Comparison of ENCODE assay signal across 15 mouse cellular contexts in genomic region chr12:79813566-79814305, GRCm38 (mm10).
DNase-seq lines count a peak whose midpoint lies in the region; ATAC-seq and TF ChIP-seq lines count a peak whose summit lies in the region.
"Had no signal": no experiment of that assay in that cellular context is flagged by ENCODE, and none has a peak within 500 bp of the region (broad histone marks: within the 10 kb centered on the region; RNA-seq: fewer than 3 reads in every experiment).

No protein-coding gene starts in this region.

- 0 out of 2 replicates have a peak overlapping the region, but pooled peaks have one; percentile 13 for H3K9ac ChIP-seq in kidney, embryonic 16.5 days (replicated peaks; ENCODE audit: low read length)
- H3K9ac ChIP-seq in forebrain, embryonic 15.5 days (replicated peaks), result no peak overlapping the region
- H3K9ac ChIP-seq in midbrain, embryonic 14.5 days (replicated peaks; ENCODE audit: low read length), result no peak overlapping the region; the same call in 1 of the 2 replicates
- H3K9ac ChIP-seq: embryonic facial prominence, embryonic 12.5 days; liver, embryonic 13.5 days had no signal

- TF ChIP-seq CTCF in brain, embryonic 14.5 days (IDR thresholded peaks at IDR 0.05; ENCODE audit: borderline replicate concordance, extremely low read depth, insufficient read depth, insufficient read length), result no peak

- no peak overlapping the region for H3K4me2 ChIP-seq in kidney, embryonic 16.5 days (replicated peaks; ENCODE audit: low read depth, low read length)
- H3K4me2 ChIP-seq in forebrain, embryonic 15.5 days (replicated peaks), result peak overlapping the region; percentile 14; the same call in 1 of the 2 replicates
- H3K4me2 ChIP-seq in midbrain, embryonic 14.5 days (ENCODE audit: low read length), result peak overlapping the region; percentile 2; the same call in 1 of the 2 replicates
- H3K4me2 ChIP-seq: embryonic facial prominence, embryonic 12.5 days; liver, embryonic 13.5 days had no signal

- H3K4me3 ChIP-seq in kidney, embryonic 16.5 days (ENCODE audit: low read length), result no peak overlapping the region
- H3K4me3 ChIP-seq in forebrain, embryonic 15.5 days, result no peak overlapping the region
- H3K4me3 ChIP-seq in midbrain, embryonic 14.5 days (replicated peaks; ENCODE audit: low read depth, low read length), result no peak overlapping the region
- H3K4me3 ChIP-seq: embryonic facial prominence, embryonic 12.5 days; heart, adult 2 months; liver, embryonic 13.5 days; myocyte had no signal

- DNase-seq in kidney, adult 8-10 months, result no peak
- peak; percentile 57 for DNase-seq in brain, embryonic 14.5 days (ENCODE audit: low read depth)
- peak; percentile 39 for DNase-seq in midbrain, embryonic 14.5 days
- no peak for DNase-seq in adrenal gland, postnatal 14 days
- no peak for DNase-seq in adrenal gland, postnatal 36 days
- no peak for DNase-seq in gastrocnemius, postnatal 4 days (ENCODE audit: low spot score in 2 of 2)
- DNase-seq: adrenal gland, adult 8-10 months; cerebellum, adult 11-12 months; heart, adult 2 months; liver, embryonic 13.5 days; right cerebral cortex, postnatal 4 days had no signal

- H3K36me3 ChIP-seq in kidney, embryonic 16.5 days (ENCODE audit: insufficient read depth, low read length), result no peaks in the 10 kb centered on the region
- no peaks in the 10 kb centered on the region for H3K36me3 ChIP-seq in forebrain, embryonic 15.5 days
- H3K36me3 ChIP-seq in midbrain, embryonic 14.5 days (ENCODE audit: control insufficient read depth, insufficient read depth, low read length), result no peaks in the 10 kb centered on the region
- H3K36me3 ChIP-seq: embryonic facial prominence, embryonic 12.5 days; liver, embryonic 13.5 days had no signal

- WGBS in kidney, embryonic 16.5 days, result 41% methylated on average over 8 of the region's 8 CpGs
- 11% methylated on average over 8 of the region's 8 CpGs for WGBS in forebrain, embryonic 15.5 days
- 20% methylated on average over 8 of the region's 8 CpGs for WGBS in midbrain, embryonic 14.5 days

- TF ChIP-seq POLR2A in brain, embryonic 14.5 days (IDR thresholded peaks at IDR 0.05; ENCODE audit: borderline replicate concordance, extremely low read depth, insufficient read depth, insufficient read length, poor library complexity, severe bottlenecking), result no peak

- H3K27ac ChIP-seq in kidney, embryonic 16.5 days (ENCODE audit: low read length), result no peak overlapping the region
- no peak overlapping the region for H3K27ac ChIP-seq in forebrain, embryonic 15.5 days (replicated peaks)
- H3K27ac ChIP-seq in midbrain, embryonic 14.5 days (replicated peaks; ENCODE audit: low read depth, low read length), result no peak overlapping the region
- H3K27ac ChIP-seq: heart, adult 2 months; liver, embryonic 13.5 days had no signal

- no peaks in the 10 kb centered on the region for H3K9me3 ChIP-seq in kidney, embryonic 16.5 days (ENCODE audit: low read length)
- H3K9me3 ChIP-seq in forebrain, embryonic 15.5 days, result no peaks in the 10 kb centered on the region
- H3K9me3 ChIP-seq in midbrain, embryonic 14.5 days (ENCODE audit: control insufficient read depth, low read length), result no peaks in the 10 kb centered on the region
- H3K9me3 ChIP-seq: embryonic facial prominence, embryonic 12.5 days; liver, embryonic 13.5 days had no signal

- ATAC-seq in kidney, embryonic 16.5 days (ENCODE audit: low FRiP score, low TSS enrichment), result no peak
- no peak for ATAC-seq in forebrain, embryonic 15.5 days (replicated peaks)
- ATAC-seq in midbrain, embryonic 14.5 days (ENCODE audit: low FRiP score, low TSS enrichment), result no peak

- peaks cover 42% of the 10 kb centered on the region for H3K4me1 ChIP-seq in kidney, embryonic 16.5 days (ENCODE audit: insufficient read depth, low read length)
- H3K4me1 ChIP-seq in forebrain, embryonic 15.5 days, result peaks cover 14% of the 10 kb centered on the region
- H3K4me1 ChIP-seq in midbrain, embryonic 14.5 days (ENCODE audit: control insufficient read depth, insufficient read depth, low read length), result peaks cover 15% of the 10 kb centered on the region

- no peaks in the 10 kb centered on the region for H3K27me3 ChIP-seq in kidney, embryonic 16.5 days (ENCODE audit: insufficient read depth, low read length)
- H3K27me3 ChIP-seq in forebrain, embryonic 15.5 days, result no peaks in the 10 kb centered on the region
- H3K27me3 ChIP-seq in midbrain, embryonic 14.5 days (ENCODE audit: control insufficient read depth, insufficient read depth, low read length), result no peaks in the 10 kb centered on the region
- H3K27me3 ChIP-seq: embryonic facial prominence, embryonic 12.5 days; liver, embryonic 13.5 days had no signal

Comparison
In these comparisons a context has a peak if more than half of its experiments do, and no peak if none do; other contexts are left out.
1. DNase-seq: peak in brain, embryonic 14.5 days (single experiment) and midbrain, embryonic 14.5 days (single experiment); none in kidney, adult 8-10 months (0 of 2), adrenal gland, postnatal 14 days (single experiment), adrenal gland, postnatal 36 days (0 of 2) and gastrocnemius, postnatal 4 days (0 of 2).